Comparison of ENCODE assay signal across 22 mouse cellular contexts in genomic region chr10:26059662-26060307, GRCm38 (mm10). TPM values are rescaled to one million over a fixed set of nuclear protein-coding genes. Genes with fewer than 3 reads are reported as not detected.
DNase-seq lines count a peak whose midpoint lies in the region; TF ChIP-seq lines count a peak whose summit lies in the region.
"Had no signal": no experiment of that assay in that cellular context is flagged by ENCODE, and none has a peak within 500 bp of the region (broad histone marks: within the 10 kb centered on the region; RNA-seq: fewer than 3 reads in every experiment).

No protein-coding gene starts in this region.

- no peak overlapping the region for H3K4me3 ChIP-seq in layer of hippocampus, adult 2 months
- H3K4me3 ChIP-seq: heart, embryonic 12.5 days; hindbrain, embryonic 10.5 days; intestine, embryonic 15.5 days had no signal

- no peak overlapping the region for H3K27ac ChIP-seq in layer of hippocampus, adult 2 months
- H3K27ac ChIP-seq: hindbrain, embryonic 10.5 days; intestine, embryonic 15.5 days; macrophage had no signal

- peak; percentile 23 for DNase-seq in layer of hippocampus, adult 9-11 months
- no peak for DNase-seq in layer of hippocampus, adult 2 months (ENCODE audit: low spot score in 2 of 2)
- DNase-seq in right cerebral cortex, adult 2 months (ENCODE audit: low spot score in 2 of 2), result peak; percentile 28 to 55
- DNase-seq in right cerebral cortex, postnatal 4 days, result no peak
- peak; percentile 30 to 43 for DNase-seq in right cerebral cortex, postnatal 10 days (ENCODE audit: low spot score in 2 of 2)
- DNase-seq in spleen, adult 18-20 months, result no peak
- DNase-seq in B cell, adult 2 months, result no peak
- DNase-seq: adrenal gland, adult 8-10 months; cerebellum, adult 8-10 months; gastrocnemius, postnatal 10 days; heart, postnatal 10 days; kidney, adult 8-10 months; kidney, postnatal 14 days; layer of hippocampus, postnatal 36 days had no signal

- TF ChIP-seq CTCF in layer of hippocampus, adult 2 months (conservative IDR thresholded peaks at IDR 0.05), result no peak

RNA-seq across cellular contexts. Expression of gene Gm9767, which starts 18.3 kb away (rescaled TPM):
- under 1 TPM; 0.59 to 0.92 TPM for total RNA-seq in layer of hippocampus, adult 2 months (2021)
- total RNA-seq: gastrocnemius, postnatal 10 days; granulocyte monocyte progenitor cell, adult 5-6 weeks; heart, postnatal 10 days; liver, adult 2 months; monocyte, adult 5-6 weeks; neutrophil, adult 5-6 weeks had no signal

RNA-seq across cellular contexts. Expression of gene Tmem200a, which starts 19.1 kb away (rescaled TPM):
- 10 to 100 TPM; 20.0 to 23.9 TPM for total RNA-seq in layer of hippocampus, adult 2 months (2021)
- total RNA-seq: granulocyte monocyte progenitor cell, adult 5-6 weeks; liver, adult 2 months; monocyte, adult 5-6 weeks; neutrophil, adult 5-6 weeks had no signal

Comparison
In these comparisons a context has a peak if more than half of its experiments do, and no peak if none do; other contexts are left out.
1. DNase-seq: peak in layer of hippocampus, adult 9-11 months (single experiment), right cerebral cortex, adult 2 months (2 of 2) and right cerebral cortex, postnatal 10 days (2 of 2); none in layer of hippocampus, adult 2 months (0 of 2), right cerebral cortex, postnatal 4 days (single experiment), spleen, adult 18-20 months (0 of 2) and B cell, adult 2 months (0 of 2).